In the genomic region with DNA sequence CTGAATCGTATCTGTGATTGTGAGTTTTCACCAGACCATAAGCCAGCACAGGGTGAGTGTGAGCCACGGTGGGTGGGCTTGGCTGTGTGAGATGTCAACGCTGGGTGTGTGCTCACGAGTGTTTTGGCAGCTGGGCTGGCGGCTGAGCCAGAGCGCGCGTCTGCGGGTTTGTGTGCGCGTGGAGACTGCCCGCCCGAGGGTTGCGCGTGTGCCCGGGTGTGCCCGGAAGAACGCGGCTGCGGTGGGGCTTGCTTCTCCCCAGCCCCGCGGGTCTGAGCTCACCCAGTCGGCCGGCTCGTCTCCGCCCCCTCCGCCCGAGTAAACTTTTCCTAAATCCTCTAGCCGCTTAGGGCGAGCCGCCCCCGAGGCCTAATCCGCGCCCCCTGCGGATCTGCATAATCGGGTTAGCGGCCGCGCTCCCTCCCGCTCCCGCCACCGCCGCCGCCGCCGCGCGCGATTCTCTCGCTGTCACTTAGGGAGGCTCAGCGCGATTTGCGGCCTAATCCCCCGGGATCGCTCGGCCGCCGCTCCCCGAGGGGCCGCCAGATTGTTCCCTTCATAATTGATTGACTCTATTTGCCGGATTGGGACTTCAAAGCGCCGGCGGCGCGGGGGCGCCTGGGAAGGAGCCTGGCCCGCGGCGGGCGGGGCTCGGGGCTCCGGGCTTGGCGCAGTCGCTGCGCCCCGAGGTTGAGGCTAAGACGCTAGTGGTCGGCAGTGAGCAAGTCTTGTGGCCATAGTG, we compare ENCODE assay signal across 8 mouse cellular contexts. TPM values are rescaled to one million over a fixed set of nuclear protein-coding genes. Genes with fewer than 3 reads are reported as not detected.
DNase-seq lines count a peak whose midpoint lies in the region; ATAC-seq and TF ChIP-seq lines count a peak whose summit lies in the region.

No protein-coding gene starts in this region.

- ATAC-seq in forebrain, embryonic 14.5 days: peak; percentile 81
- peak; percentile 69 for ATAC-seq in intestine, embryonic 14.5 days (replicated peaks; ENCODE audit: low FRiP score, low TSS enrichment, low read depth)
- peak; percentile 85 for ATAC-seq in midbrain, embryonic 15.5 days (replicated peaks)
- ATAC-seq in stomach, embryonic 15.5 days (ENCODE audit: insufficient read depth, low FRiP score, low read depth): peak; percentile 53

- peak; percentile 14 for TF ChIP-seq CTCF in heart, adult 2 months (IDR thresholded peaks at IDR 0.05)
- TF ChIP-seq CTCF in liver, adult 2 months (IDR thresholded peaks at IDR 0.05; ENCODE audit: low read depth, low read length): no peak

- H3K79me2 ChIP-seq in heart, adult 2 months (replicated peaks; ENCODE audit: control insufficient read depth, insufficient read depth, low read length): no peaks in the 10 kb centered on the region
- H3K79me2 ChIP-seq in liver, adult 2 months (ENCODE audit: control insufficient read depth, insufficient read depth, low read length): no peaks in the 10 kb centered on the region

- H3K27ac ChIP-seq in heart, adult 2 months: no peak overlapping the region
- no peak overlapping the region for H3K27ac ChIP-seq in forebrain, embryonic 14.5 days (ENCODE audit: low read depth, low read length)
- no peak overlapping the region for H3K27ac ChIP-seq in intestine, embryonic 14.5 days (ENCODE audit: low read depth)
- no peak overlapping the region for H3K27ac ChIP-seq in liver, adult 2 months (replicated peaks; ENCODE audit: insufficient read depth, low read depth, low read length)
- H3K27ac ChIP-seq in midbrain, embryonic 15.5 days: no peak overlapping the region
- H3K27ac ChIP-seq in stomach, embryonic 15.5 days: no peak overlapping the region

- no peaks in the 10 kb centered on the region for H3K4me1 ChIP-seq in heart, adult 2 months (ENCODE audit: control insufficient read depth, insufficient read depth, low read length)
- no peaks in the 10 kb centered on the region for H3K4me1 ChIP-seq in forebrain, embryonic 14.5 days (ENCODE audit: control insufficient read depth, insufficient read depth, low read length)
- peaks cover 7% of the 10 kb centered on the region; the same call in 1 of the 2 replicates for H3K4me1 ChIP-seq in intestine, embryonic 14.5 days (replicated peaks; ENCODE audit: control insufficient read depth, insufficient read depth, low read length)
- no peaks in the 10 kb centered on the region; the same call in 1 of the 2 replicates for H3K4me1 ChIP-seq in liver, adult 2 months (ENCODE audit: control insufficient read depth, insufficient read depth, low read length)
- peaks cover 21% of the 10 kb centered on the region for H3K4me1 ChIP-seq in midbrain, embryonic 15.5 days
- H3K4me1 ChIP-seq in stomach, embryonic 15.5 days: no peaks in the 10 kb centered on the region

- peak overlapping the region; percentile 93 for H3K4me2 ChIP-seq in forebrain, embryonic 14.5 days (ENCODE audit: low read length)
- H3K4me2 ChIP-seq in intestine, embryonic 14.5 days (ENCODE audit: low read length): peak overlapping the region; percentile 69
- peak overlapping the region; percentile 90 for H3K4me2 ChIP-seq in midbrain, embryonic 15.5 days
- H3K4me2 ChIP-seq in stomach, embryonic 15.5 days: peak overlapping the region; percentile 81

- no peaks in the 10 kb centered on the region for H3K36me3 ChIP-seq in heart, adult 2 months (ENCODE audit: control insufficient read depth, insufficient read depth, low read length)
- no peaks in the 10 kb centered on the region for H3K36me3 ChIP-seq in forebrain, embryonic 14.5 days (ENCODE audit: control insufficient read depth, insufficient read depth, low read length)
- no peaks in the 10 kb centered on the region for H3K36me3 ChIP-seq in intestine, embryonic 14.5 days (ENCODE audit: control insufficient read depth, insufficient read depth, low read length)
- H3K36me3 ChIP-seq in liver, adult 2 months (ENCODE audit: control insufficient read depth, insufficient read depth, low read length): no peaks in the 10 kb centered on the region
- no peaks in the 10 kb centered on the region for H3K36me3 ChIP-seq in midbrain, embryonic 15.5 days (replicated peaks)
- H3K36me3 ChIP-seq in stomach, embryonic 15.5 days: no peaks in the 10 kb centered on the region

- intact Hi-C loops in heart, adult 2 months (cut with DNase I): no loop called here

- peak overlapping the region; percentile 67 for H3K4me3 ChIP-seq in heart, adult 2 months
- peak overlapping the region; percentile 50 for H3K4me3 ChIP-seq in forebrain, embryonic 14.5 days (ENCODE audit: low read depth, low read length)
- peak overlapping the region; percentile 49 for H3K4me3 ChIP-seq in intestine, embryonic 14.5 days (ENCODE audit: low read depth, low read length)
- H3K4me3 ChIP-seq in liver, adult 2 months (ENCODE audit: insufficient read depth, low read depth, low read length): peak overlapping the region; percentile 48; the same call in 1 of the 2 replicates
- H3K4me3 ChIP-seq in midbrain, embryonic 15.5 days: peak overlapping the region; percentile 57
- peak overlapping the region; percentile 54 for H3K4me3 ChIP-seq in stomach, embryonic 15.5 days (replicated peaks)

- TF ChIP-seq EP300 in heart, adult 2 months (IDR thresholded peaks at IDR 0.05; ENCODE audit: insufficient read depth, low read depth, low read length): no peak

- under 1% methylated on average over 79 of the region's 79 CpGs for whole genome bisulfite sequencing in heart, adult 2 months
- under 1% methylated on average over 77 of the region's 79 CpGs for WGBS in forebrain, embryonic 14.5 days
- under 1% methylated on average over 79 of the region's 79 CpGs for WGBS in intestine, embryonic 14.5 days
- 1% methylated on average over 79 of the region's 79 CpGs for WGBS in liver, adult 2 months
- WGBS in midbrain, embryonic 15.5 days: under 1% methylated on average over 79 of the region's 79 CpGs
- WGBS in stomach, embryonic 15.5 days: under 1% methylated on average over 74 of the region's 79 CpGs

- H3K27me3 ChIP-seq in heart, adult 2 months (ENCODE audit: control insufficient read depth, insufficient read depth, low read length): peaks cover 11% of the 10 kb centered on the region
- peaks cover 70% of the 10 kb centered on the region for H3K27me3 ChIP-seq in forebrain, embryonic 14.5 days (replicated peaks; ENCODE audit: control insufficient read depth, insufficient read depth, low read length)
- peaks cover 85% of the 10 kb centered on the region for H3K27me3 ChIP-seq in intestine, embryonic 14.5 days (replicated peaks; ENCODE audit: control insufficient read depth, insufficient read depth, low read length)
- H3K27me3 ChIP-seq in liver, adult 2 months (ENCODE audit: control insufficient read depth, insufficient read depth, low read length): peaks cover 26% of the 10 kb centered on the region
- peaks cover 70% of the 10 kb centered on the region for H3K27me3 ChIP-seq in midbrain, embryonic 15.5 days (replicated peaks)
- H3K27me3 ChIP-seq in stomach, embryonic 15.5 days (replicated peaks): peaks cover 76% of the 10 kb centered on the region

- peak overlapping the region; percentile 70 for H3K9ac ChIP-seq in heart, adult 2 months (ENCODE audit: low read depth, low read length)
- peak overlapping the region; percentile 69 for H3K9ac ChIP-seq in forebrain, embryonic 14.5 days (ENCODE audit: low read length)
- peak overlapping the region; percentile 51 for H3K9ac ChIP-seq in intestine, embryonic 14.5 days (ENCODE audit: low read length)
- H3K9ac ChIP-seq in liver, adult 2 months (ENCODE audit: low read depth, low read length): peak overlapping the region; percentile 47
- peak overlapping the region; percentile 47 for H3K9ac ChIP-seq in midbrain, embryonic 15.5 days
- H3K9ac ChIP-seq in stomach, embryonic 15.5 days: peak overlapping the region; percentile 21

- peak; percentile 28 to 38 for DNase-seq in heart, adult 2 months
- no peak for DNase-seq in heart, adult 8-10 months (ENCODE audit: low spot score)
- peak; percentile 33 to 35 for DNase-seq in adrenal gland, adult 18-20 months (ENCODE audit: low spot score in 2 of 2)
- DNase-seq in forebrain, embryonic 14.5 days (ENCODE audit: low spot score): peak; percentile 74
- peak; percentile 80 for DNase-seq in intestine, embryonic 14.5 days (ENCODE audit: low spot score)
- DNase-seq in liver, adult 2 months (ENCODE audit: extremely low read depth, low read depth, low spot score): no peak

- TF ChIP-seq POLR2A in heart, adult 2 months (IDR thresholded peaks at IDR 0.05; ENCODE audit: insufficient read depth, low read depth, low read length): no peak
- TF ChIP-seq POLR2A in liver, adult 2 months (IDR thresholded peaks at IDR 0.05; ENCODE audit: extremely low read depth, insufficient read depth, low read length): no peak

- no peaks in the 10 kb centered on the region for H3K9me3 ChIP-seq in forebrain, embryonic 14.5 days (replicated peaks; ENCODE audit: control insufficient read depth, low read length)
- no peaks in the 10 kb centered on the region for H3K9me3 ChIP-seq in intestine, embryonic 14.5 days (ENCODE audit: control insufficient read depth, low read length)
- no peaks in the 10 kb centered on the region for H3K9me3 ChIP-seq in midbrain, embryonic 15.5 days
- H3K9me3 ChIP-seq in stomach, embryonic 15.5 days: no peaks in the 10 kb centered on the region

RNA-seq across cellular contexts. Expression of a gene that starts 23.1 kb away (rescaled TPM):
- total RNA-seq in heart, adult 2 months (2021): not detected
- not detected in 2 replicates for polyA plus RNA-seq in heart, adult 2 months (2012; rRNA removed)
- total RNA-seq in heart, adult 8-10 months (2022): not detected
- not detected for total RNA-seq in adrenal gland, adult 18-20 months (2021)
- 0.05 TPM in 2 replicates for polyA plus RNA-seq in forebrain, embryonic 14.5 days (2014; fragmentation: Nextera tagmentation; extraction: Ambion mirVana)
- polyA plus RNA-seq in intestine, embryonic 14.5 days (2014; fragmentation: Nextera tagmentation; extraction: Ambion mirVana): 0.07 TPM in 1 of 2 replicates, not detected in the other
- total RNA-seq in liver, adult 2 months (2014; rRNA removed): not detected in 2 replicates
- not detected in 2 replicates for polyA plus RNA-seq in liver, adult 2 months (2012; rRNA removed)
- 10.9 and 12.7 TPM in 2 replicates for polyA plus RNA-seq in midbrain, embryonic 15.5 days (2015; fragmentation: Nextera tagmentation; extraction: Ambion mirVana)
- polyA plus RNA-seq in stomach, embryonic 15.5 days (2015; fragmentation: Nextera tagmentation; extraction: Ambion mirVana): 0.03 TPM in 1 of 2 replicates, not detected in the other

RNA-seq across cellular contexts. Expression of a gene that starts 54.9 kb away (rescaled TPM):
- under 1 TPM; 0.14 to 0.23 TPM for total RNA-seq in heart, adult 2 months (2021)
- 0.53 and 1.4 TPM in 2 replicates for polyA plus RNA-seq in heart, adult 2 months (2012; rRNA removed)
- total RNA-seq in heart, adult 8-10 months (2022): under 1 TPM in 3 of 4 experiments, not detected in 1; 0.34 to 0.82 (median 0.49) TPM
- total RNA-seq in adrenal gland, adult 18-20 months (2021): 1 to 10 TPM; 4.0 to 4.5 TPM
- 7.0 and 7.3 TPM in 2 replicates for polyA plus RNA-seq in forebrain, embryonic 14.5 days (2014; fragmentation: Nextera tagmentation; extraction: Ambion mirVana)
- polyA plus RNA-seq in intestine, embryonic 14.5 days (2014; fragmentation: Nextera tagmentation; extraction: Ambion mirVana): 13.5 and 19.2 TPM in 2 replicates
- 55.9 and 71.4 TPM in 2 replicates for total RNA-seq in liver, adult 2 months (2014; rRNA removed)
- polyA plus RNA-seq in liver, adult 2 months (2012; rRNA removed): 120 and 125 TPM in 2 replicates
- 26.3 and 26.7 TPM in 2 replicates for polyA plus RNA-seq in midbrain, embryonic 15.5 days (2015; fragmentation: Nextera tagmentation; extraction: Ambion mirVana)
- 14.8 and 19.8 TPM in 2 replicates for polyA plus RNA-seq in stomach, embryonic 15.5 days (2015; fragmentation: Nextera tagmentation; extraction: Ambion mirVana)

Comparison
In these comparisons a context has a peak if more than half of its experiments do, and no peak if none do; other contexts are left out.
1. DNase-seq: peak in heart, adult 2 months (2 of 2), adrenal gland, adult 18-20 months (2 of 2), forebrain, embryonic 14.5 days (single experiment) and intestine, embryonic 14.5 days (single experiment); none in heart, adult 8-10 months (single experiment) and liver, adult 2 months (single experiment).
2. RNA of a gene that starts 23.1 kb away (polyA plus RNA-seq): 10.9 to 12.7 TPM in midbrain, embryonic 15.5 days; 0.07 TPM in intestine, embryonic 14.5 days, 0.05 TPM in forebrain, embryonic 14.5 days, 0.03 TPM in stomach, embryonic 15.5 days, not detected in heart, adult 2 months and not detected in liver, adult 2 months; every median in the first group is over 10 times any median in the second.
3. Peak in every context shown above with its lines, with median percentiles within 50 percentile points of each other: H3K4me3 ChIP-seq, H3K9ac ChIP-seq, ATAC-seq and H3K4me2 ChIP-seq.